Mouse (Mus musculus) limb, embryonic 10.5 days (tissue): ENCODE measurements at regions not wholly inside any gene's neighbourhood (a gene's known extent, or its start where the extent isn't known, plus 50 kb on each side); places are given as distances from the start of the nearest gene placed in this dataset.
A peak's percentile ranks its signal among the peaks of the same experiment; 100 is the strongest.

Experiments used
- DNase-seq: peaks from one replicate; pipeline ENCODE4 v3.0.0-alpha.2; 2017; ENCODE audit warnings: low spot score
- H3K27ac ChIP-seq: fragments of 300-500 bp; sonication (generic); 2 replicates; pipeline ENCODE4 v1.5.1; 2016; ENCODE audit warnings: mild to moderate bottlenecking
- H3K27me3 ChIP-seq: fragments of 300-500 bp; sonication (generic); 2 replicates; pipeline ENCODE4 v1.6.1; 2016; ENCODE audit warnings: low read depth, mild to moderate bottlenecking; ENCODE audit not compliant: poor library complexity, severe bottlenecking
- H3K36me3 ChIP-seq: fragments of 300-500 bp; sonication (generic); 2 replicates; pipeline ENCODE4 v1.6.1; 2016; ENCODE audit warnings: mild to moderate bottlenecking, moderate library complexity
- H3K4me1 ChIP-seq: fragments of 300-500 bp; sonication (generic); 2 replicates; pipeline ENCODE4 v1.6.1; 2016
- H3K4me3 ChIP-seq: fragments of 300-500 bp; sonication (generic); 2 replicates; pipeline ENCODE4 v1.5.1; 2016; ENCODE audit warnings: mild to moderate bottlenecking, moderate library complexity
- H3K9me3 ChIP-seq: fragments of 300-500 bp; sonication (generic); replicated peaks from 2 replicates; pipeline ENCODE4 v1.6.1; 2016; ENCODE audit warnings: mild to moderate bottlenecking
- WGBS: fragments of 180-500 bp; shearing (Covaris S2); methylation state at CpG from one replicate; pipeline ENCODE4 v1.1.7; 2016; 5-methylcytosine and 5-hydroxymethylcytosine counted together

GRCm38 (mm10) chr3:52889156-52889715 is 127.8 kb downstream of the Cog6 start:
- 83% methylated on average over 4 of the region's 4 CpGs for WGBS
- H3K27ac ChIP-seq = no peak overlapping the region

GRCm38 (mm10) chr3:52881981-52882380 is 135.1 kb downstream of the Cog6 start:
- WGBS = 88% methylated on average over 3 of the region's 3 CpGs
- Histone ChIP-seq H3K9me3 (no peaks in the 10 kb centered on the region), H3K27me3 (no peaks in the 10 kb centered on the region), H3K36me3 (no peaks in the 10 kb centered on the region), H3K4me1 (no peaks in the 10 kb centered on the region), H3K4me3 (no peak overlapping the region), H3K27ac (no peak overlapping the region)
- DNase-seq = peak; percentile 18

More at GRCm38 (mm10) chr3:52889156-52889715, 127.8 kb downstream of the Cog6 start:
- Histone ChIP-seq H3K4me1 (no peaks in the 10 kb centered on the region), H3K36me3 (no peaks in the 10 kb centered on the region), H3K27me3 (no peaks in the 10 kb centered on the region), H3K4me3 (no peak overlapping the region), H3K9me3 (no peaks in the 10 kb centered on the region)
- DNase-seq = no peak

- H3K36me3 ChIP-seq = no peaks in the 10 kb centered on the region
- no peaks in the 10 kb centered on the region for H3K27me3 ChIP-seq
- H3K4me1 ChIP-seq = no peaks in the 10 kb centered on the region
- WGBS = 78% methylated on average over 4 of the region's 4 CpGs
- no peaks in the 10 kb centered on the region for H3K9me3 ChIP-seq
- peak; percentile 14 for DNase-seq
- no peak overlapping the region for H3K4me3 ChIP-seq
- no peak overlapping the region for H3K27ac ChIP-seq
Observed at GRCm38 (mm10) chr3:52881139-52881538, 135.9 kb downstream of the Cog6 start.

- no peaks in the 10 kb centered on the region for H3K36me3 ChIP-seq
- H3K27me3 ChIP-seq = no peaks in the 10 kb centered on the region
- H3K4me3 ChIP-seq = no peak overlapping the region
- H3K4me1 ChIP-seq = no peaks in the 10 kb centered on the region
- WGBS = 86% methylated on average over 10 of the region's 10 CpGs
- H3K27ac ChIP-seq = no peak overlapping the region
- H3K9me3 ChIP-seq = no peaks in the 10 kb centered on the region
- DNase-seq = no peak
Observed at GRCm38 (mm10) chr3:52879700-52880099, 137.3 kb downstream of the Cog6 start.

GRCm38 (mm10) chr3:52878334-52878733 is 138.7 kb downstream of the Cog6 start:
- DNase-seq = no peak
- H3K27ac ChIP-seq = no peak overlapping the region
- no peak overlapping the region for H3K4me3 ChIP-seq
- H3K9me3 ChIP-seq = no peaks in the 10 kb centered on the region
- 61% methylated on average over 3 of the region's 3 CpGs for WGBS
- no peaks in the 10 kb centered on the region for H3K4me1 ChIP-seq
- no peaks in the 10 kb centered on the region for H3K27me3 ChIP-seq
- no peaks in the 10 kb centered on the region for H3K36me3 ChIP-seq

GRCm38 (mm10) chr3:52872260-52872659 is 144.8 kb downstream of the Cog6 start:
- Histone ChIP-seq H3K27ac (no peak overlapping the region), H3K9me3 (no peaks in the 10 kb centered on the region), H3K4me1 (no peaks in the 10 kb centered on the region; the same call in 1 of the 2 replicates), H3K36me3 (no peaks in the 10 kb centered on the region), H3K27me3 (no peaks in the 10 kb centered on the region), H3K4me3 (no peak overlapping the region)
- WGBS = 95% methylated on average over 5 of the region's 5 CpGs
- no peak for DNase-seq

- Histone ChIP-seq H3K4me3 (no peak overlapping the region), H3K27ac (no peak overlapping the region), H3K36me3 (no peaks in the 10 kb centered on the region), H3K9me3 (no peaks in the 10 kb centered on the region), H3K4me1 (peaks cover 5% of the 10 kb centered on the region; the same call in 1 of the 2 replicates), H3K27me3 (no peaks in the 10 kb centered on the region)
- 87% methylated on average over 8 of the region's 8 CpGs for WGBS
- peak; percentile 16 for DNase-seq
Observed at GRCm38 (mm10) chr3:52863146-52863849, 153.7 kb downstream of the Cog6 start.

- H3K4me1 ChIP-seq = peaks cover 5% of the 10 kb centered on the region; the same call in 1 of the 2 replicates
- no peak overlapping the region for H3K4me3 ChIP-seq
- no peaks in the 10 kb centered on the region for H3K36me3 ChIP-seq
- H3K9me3 ChIP-seq = no peaks in the 10 kb centered on the region
- H3K27me3 ChIP-seq = no peaks in the 10 kb centered on the region
- DNase-seq = no peak
- H3K27ac ChIP-seq = no peak overlapping the region
- WGBS = 97% methylated on average over 4 of the region's 4 CpGs
Observed at GRCm38 (mm10) chr3:52862026-52862425, 155.0 kb downstream of the Cog6 start.

GRCm38 (mm10) chr3:52861538-52861937 is 155.5 kb downstream of the Cog6 start:
- Histone ChIP-seq H3K4me1 (0 out of 2 replicates have a peak, but pooled peaks cover 5% of the 10 kb centered on the region), H3K36me3 (no peaks in the 10 kb centered on the region), H3K4me3 (no peak overlapping the region), H3K27me3 (no peaks in the 10 kb centered on the region), H3K9me3 (no peaks in the 10 kb centered on the region), H3K27ac (no peak overlapping the region)
- 89% methylated on average over 13 of the region's 13 CpGs for WGBS
- peak; percentile 19 for DNase-seq

- WGBS = 85% methylated on average over 2 of the region's 2 CpGs
Observed at GRCm38 (mm10) chr3:52859848-52860247, 157.2 kb downstream of the Cog6 start.

GRCm38 (mm10) chr3:52859266-52859825 is 157.7 kb downstream of the Cog6 start:
- H3K27me3 ChIP-seq = no peaks in the 10 kb centered on the region
- no peak overlapping the region for H3K4me3 ChIP-seq
- H3K9me3 ChIP-seq = no peaks in the 10 kb centered on the region
- H3K27ac ChIP-seq = no peak overlapping the region
- WGBS = 93% methylated on average over 8 of the region's 8 CpGs
- no peaks in the 10 kb centered on the region for H3K36me3 ChIP-seq
- 0 out of 2 replicates have a peak, but pooled peaks cover 5% of the 10 kb centered on the region for H3K4me1 ChIP-seq
- no peak for DNase-seq

More at GRCm38 (mm10) chr3:52859848-52860247, 157.2 kb downstream of the Cog6 start:
- no peak overlapping the region for H3K27ac ChIP-seq
- H3K27me3 ChIP-seq = no peaks in the 10 kb centered on the region
- H3K9me3 ChIP-seq = no peaks in the 10 kb centered on the region
- 0 out of 2 replicates have a peak, but pooled peaks cover 5% of the 10 kb centered on the region for H3K4me1 ChIP-seq
- no peaks in the 10 kb centered on the region for H3K36me3 ChIP-seq
- no peak for DNase-seq
- no peak overlapping the region for H3K4me3 ChIP-seq

GRCm38 (mm10) chr3:52858259-52858658 is 158.8 kb downstream of the Cog6 start:
- H3K4me1 ChIP-seq = 0 out of 2 replicates have a peak, but pooled peaks cover 5% of the 10 kb centered on the region
- no peak for DNase-seq
- no peak overlapping the region for H3K27ac ChIP-seq
- H3K36me3 ChIP-seq = no peaks in the 10 kb centered on the region
- 89% methylated on average over 9 of the region's 9 CpGs for WGBS
- H3K9me3 ChIP-seq = no peaks in the 10 kb centered on the region
- no peaks in the 10 kb centered on the region for H3K27me3 ChIP-seq
- no peak overlapping the region for H3K4me3 ChIP-seq

- Histone ChIP-seq H3K36me3 (no peaks in the 10 kb centered on the region), H3K27ac (no peak overlapping the region), H3K4me3 (no peak overlapping the region), H3K9me3 (no peaks in the 10 kb centered on the region), H3K27me3 (no peaks in the 10 kb centered on the region), H3K4me1 (0 out of 2 replicates have a peak, but pooled peaks cover 5% of the 10 kb centered on the region)
- WGBS = 54% methylated on average over 3 of the region's 3 CpGs
- no peak for DNase-seq
Observed at GRCm38 (mm10) chr3:52857076-52857475, 160.0 kb downstream of the Cog6 start.
